Mouse (Mus musculus) cerebellum, adult 2 months (tissue): Measurements from ENCODE around the gene Bnip3.

Source experiments
- CTCF ChIP-seq: fragments of 200-500 bp; IDR thresholded peaks from 2 replicates; pipeline ENCODE4 v1.5.1; 2011; ENCODE audit warnings: low read depth, mild to moderate bottlenecking, control low read depth, low read length, moderate library complexity, borderline replicate concordance; ENCODE audit not compliant: insufficient read depth
- POLR2A ChIP-seq: fragments of 200-500 bp; IDR thresholded peaks from 2 replicates; pipeline ENCODE4 v1.6.1; 2011; ENCODE audit warnings: low read length, control low read depth, borderline replicate concordance; ENCODE audit not compliant: insufficient read depth

DNA sequence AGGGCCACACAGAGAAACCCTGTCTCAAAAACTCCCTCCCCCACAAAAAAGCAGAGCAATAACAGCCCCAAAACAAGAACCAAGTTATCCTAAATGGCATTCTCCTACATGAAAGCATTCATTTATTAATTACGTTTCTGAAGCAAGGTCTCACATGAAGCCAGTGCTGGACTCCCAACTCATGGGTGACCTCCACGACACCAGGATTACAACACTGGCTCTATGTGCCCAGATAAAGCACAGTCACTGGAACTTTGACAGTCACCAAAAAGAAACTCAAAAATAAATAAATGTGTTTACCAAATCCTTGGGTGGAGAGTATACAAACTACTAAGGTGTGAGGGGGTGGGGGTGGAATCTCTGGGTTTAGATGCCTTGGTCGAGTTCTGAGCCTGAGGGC is 4.3 kb upstream of the Bnip3 start:
- TF ChIP-seq CTCF = no peak
- no peak for TF ChIP-seq POLR2A
